Mouse (Mus musculus) adrenal gland, postnatal 36 days (tissue): ENCODE results near the gene Kcnma1. TPM values are rescaled to one million over a fixed set of nuclear protein-coding genes. Genes with fewer than 3 reads are reported as not detected.

ENCODE experiments used
- DNase-seq, 2 experiments: peaks; one replicate each; pipeline ENCODE4 v3.0.0; 2021; ENCODE audit warnings: mixed read lengths in 1 of 2
- total RNA-seq, 2 experiments: library from RNA; stranded (reverse); gene quantifications; 2 replicates each; pipeline ENCODE4 v1.2.3; 2021

The Kcnma1 gene
- total RNA-seq, 2 experiments from 2014 or later, result 46.0 to 72.9 TPM

- no peak for DNase-seq
These were observed 576.8 kb downstream of the Kcnma1 start for GRCm38 (mm10) chr14:23437467-23437866.

DNA sequence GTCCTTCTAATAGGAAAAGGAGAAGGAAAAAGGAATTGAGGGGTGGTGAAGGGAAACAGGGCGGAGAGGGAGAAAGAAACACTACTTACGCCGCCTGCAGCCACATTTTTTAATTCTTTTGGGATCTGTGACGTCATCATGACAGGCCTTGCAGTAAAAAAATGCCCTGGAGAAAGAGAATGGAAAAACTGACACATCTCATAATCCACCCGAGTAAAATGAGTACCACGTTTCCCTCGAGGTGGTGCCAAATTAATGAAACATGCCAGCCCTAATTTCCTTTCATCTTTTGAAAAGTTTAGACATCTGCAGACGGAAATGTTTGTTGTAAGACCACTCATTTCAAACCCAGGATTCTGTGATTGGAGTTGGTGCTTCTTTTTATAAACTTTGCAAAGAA is 578.4 kb downstream of the Kcnma1 start:
- no peak for DNase-seq

- peak in 1 of 2 experiments; percentile 33 for DNase-seq
These were observed 584.3 kb downstream of the Kcnma1 start for GRCm38 (mm10) chr14:23430006-23430405.

DNA sequence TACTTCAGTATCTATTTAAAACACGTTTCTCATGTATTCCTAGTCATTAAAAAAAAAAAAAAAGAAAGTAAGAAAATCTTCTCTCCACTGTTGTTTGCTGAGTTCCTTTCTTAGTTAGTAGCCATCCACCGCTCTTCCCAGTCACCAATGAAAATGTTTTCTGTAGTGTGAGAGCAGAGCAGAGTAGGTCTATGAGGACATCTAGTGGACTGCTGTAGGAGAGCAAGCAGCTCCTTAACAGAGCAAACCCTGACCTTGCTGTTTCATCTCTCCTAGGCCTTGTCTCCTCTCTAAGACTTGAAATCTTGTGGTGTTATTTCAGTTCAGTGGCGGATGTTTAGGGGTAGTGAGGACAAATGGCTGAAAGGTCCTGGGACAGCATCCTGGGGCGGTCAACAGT is 585.2 kb downstream of the Kcnma1 start:
- peak in 1 of 2 experiments; percentile 11 for DNase-seq

DNA sequence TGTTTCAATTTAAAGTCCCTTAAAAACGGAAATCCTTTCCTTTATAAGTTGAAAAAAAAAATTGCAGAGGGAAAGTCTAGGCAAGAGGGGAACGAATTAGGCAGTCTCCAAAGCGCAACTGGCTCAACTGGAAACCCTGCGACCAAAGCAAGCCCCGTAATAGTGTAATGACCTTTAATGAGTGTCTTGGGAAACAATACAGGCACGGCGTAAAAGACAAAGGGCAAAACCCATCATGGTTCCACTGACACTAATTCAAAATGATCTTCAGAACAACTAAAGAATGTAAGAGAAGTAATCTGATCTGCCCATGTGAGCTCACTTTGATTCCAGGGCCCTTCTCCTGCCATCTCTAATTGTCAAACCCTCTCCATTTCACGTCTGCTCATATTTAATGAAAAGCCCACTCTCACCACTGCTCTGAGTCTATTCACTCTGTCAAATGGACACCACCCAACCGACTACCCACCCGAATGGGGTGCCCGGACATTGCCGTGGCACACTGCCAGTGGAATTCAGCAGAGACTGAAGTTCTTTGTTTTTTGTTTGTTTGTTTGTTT is 591.7 kb downstream of the Kcnma1 start:
- no peak for DNase-seq

- DNase-seq, result peak in 1 of 2 experiments; percentile 7
These were observed 595.3 kb downstream of the Kcnma1 start for GRCm38 (mm10) chr14:23418955-23419354.

- no peak for DNase-seq
These were observed 607.2 kb downstream of the Kcnma1 start for GRCm38 (mm10) chr14:23407051-23407450.

DNA sequence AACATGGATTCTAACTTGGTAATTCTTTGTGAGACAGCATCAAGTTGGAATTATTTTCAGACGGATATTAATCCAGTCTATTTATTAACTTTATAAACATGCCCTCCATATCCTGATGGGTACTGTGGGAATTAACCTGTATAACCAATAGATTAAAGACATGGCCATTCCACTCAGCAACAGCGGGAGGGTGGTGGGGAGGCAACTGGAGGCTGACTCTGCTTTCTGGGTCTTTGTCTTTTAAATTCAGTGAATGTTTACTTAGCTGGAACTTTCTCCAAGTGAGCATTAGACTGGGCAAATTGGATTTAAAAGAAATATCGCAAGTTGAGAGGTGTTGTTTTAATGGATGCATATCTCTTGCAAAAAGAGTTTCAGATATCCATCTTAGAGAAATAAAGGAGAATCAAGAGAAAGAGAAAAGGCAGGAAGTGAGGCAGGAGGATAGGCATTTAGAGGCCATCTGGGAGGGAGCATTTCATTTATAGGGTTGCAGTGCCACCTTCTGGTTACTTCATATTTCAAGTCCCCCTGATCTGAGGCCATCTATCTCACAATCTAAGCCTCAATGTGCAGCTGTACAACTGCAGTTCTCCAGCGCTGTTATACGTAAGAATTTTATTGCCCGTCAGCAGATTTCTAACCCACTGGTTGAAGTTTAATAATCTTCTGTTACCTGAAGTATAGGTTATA is 613.4 kb downstream of the Kcnma1 start:
- peak; percentile 20 to 56 for DNase-seq

- DNase-seq, result no peak
These were observed 616.6 kb downstream of the Kcnma1 start for GRCm38 (mm10) chr14:23397642-23398041.

DNA sequence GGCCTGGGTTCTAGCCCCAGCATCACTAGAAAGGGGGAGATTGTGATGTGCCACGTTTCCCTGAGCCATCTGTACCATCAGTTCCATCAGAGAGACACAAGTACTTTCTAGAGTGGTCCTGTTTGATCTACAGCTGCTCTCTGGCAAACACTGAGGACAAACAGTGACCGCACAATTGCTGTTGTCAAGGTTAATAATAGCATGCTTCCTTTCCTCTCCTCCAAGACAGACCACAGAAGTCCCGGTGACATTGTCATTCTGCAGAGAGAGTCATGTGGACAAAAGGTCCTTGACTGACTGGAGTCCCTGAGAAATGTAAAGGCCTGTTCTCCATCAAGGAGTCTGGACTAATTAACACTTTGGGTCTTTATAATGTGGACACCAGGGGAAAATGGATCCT is 622.7 kb downstream of the Kcnma1 start:
- DNase-seq, result peak in 1 of 2 experiments; percentile 3

GRCm38 (mm10) chr14:23390768-23391167 is 623.5 kb downstream of the Kcnma1 start:
- no peak for DNase-seq

GRCm38 (mm10) chr14:23390161-23390560 is 624.1 kb downstream of the Kcnma1 start:
- no peak for DNase-seq

DNA sequence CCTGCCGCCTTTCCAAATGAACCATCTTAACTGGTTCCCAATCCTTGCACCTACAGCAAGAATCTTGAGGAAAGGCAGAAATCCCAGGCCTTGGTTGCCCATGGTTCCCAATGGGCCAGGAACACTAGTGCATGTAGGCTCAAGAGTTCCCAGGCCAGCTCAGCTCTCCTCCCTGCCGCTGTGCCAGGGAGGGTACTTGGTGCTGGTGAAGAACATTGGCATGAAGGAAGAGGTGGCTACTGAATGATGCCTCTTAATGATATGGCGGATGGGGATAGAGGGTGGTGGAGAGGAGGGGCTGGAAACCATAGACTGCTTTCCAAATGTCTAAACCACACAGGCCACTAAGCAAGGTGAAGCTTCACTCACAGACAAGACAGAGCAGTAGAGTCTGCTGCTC is 627.5 kb downstream of the Kcnma1 start:
- no peak for DNase-seq

DNA sequence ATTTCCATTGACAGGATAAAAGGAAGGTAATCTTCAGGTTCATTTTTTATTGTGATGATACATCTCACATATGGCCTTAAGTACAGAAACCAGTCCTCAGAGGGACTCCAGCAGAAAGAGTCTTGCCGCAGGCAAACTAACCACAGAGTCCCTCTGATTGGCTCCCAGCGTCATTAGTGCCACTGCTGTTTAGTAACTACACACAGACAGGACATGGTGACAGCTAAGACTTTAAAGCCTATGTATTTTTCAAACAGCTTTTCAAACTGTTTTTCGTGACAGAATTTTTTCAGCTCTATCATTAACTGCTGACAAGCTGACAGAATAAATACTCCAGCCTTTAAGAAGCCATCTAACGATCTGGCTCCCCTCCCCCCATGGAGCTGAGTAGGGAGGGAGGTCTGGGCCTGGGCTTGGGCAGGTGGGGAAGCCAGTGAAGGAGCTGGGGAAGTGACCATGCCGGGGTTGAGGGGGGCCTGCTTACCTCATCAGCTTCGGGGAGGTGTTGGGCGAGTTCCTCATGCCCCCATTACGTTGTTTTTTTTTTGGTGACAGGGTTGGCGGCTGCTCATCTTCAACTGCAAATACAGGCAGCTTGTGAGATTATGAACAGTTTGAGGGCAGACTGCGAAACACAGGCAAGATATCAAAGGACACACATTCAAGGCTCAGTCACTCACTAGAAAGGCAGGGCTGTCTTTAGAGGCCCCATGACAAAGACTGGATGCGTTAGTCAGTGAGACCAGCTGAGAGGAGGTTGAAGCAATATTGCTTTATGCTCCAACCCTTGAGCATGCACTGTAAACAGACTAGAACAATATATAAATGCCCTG is 628.3 kb downstream of the Kcnma1 start:
- DNase-seq, result no peak

GRCm38 (mm10) chr14:23378351-23379087 is 635.8 kb downstream of the Kcnma1 start:
- DNase-seq, result no peak

DNA sequence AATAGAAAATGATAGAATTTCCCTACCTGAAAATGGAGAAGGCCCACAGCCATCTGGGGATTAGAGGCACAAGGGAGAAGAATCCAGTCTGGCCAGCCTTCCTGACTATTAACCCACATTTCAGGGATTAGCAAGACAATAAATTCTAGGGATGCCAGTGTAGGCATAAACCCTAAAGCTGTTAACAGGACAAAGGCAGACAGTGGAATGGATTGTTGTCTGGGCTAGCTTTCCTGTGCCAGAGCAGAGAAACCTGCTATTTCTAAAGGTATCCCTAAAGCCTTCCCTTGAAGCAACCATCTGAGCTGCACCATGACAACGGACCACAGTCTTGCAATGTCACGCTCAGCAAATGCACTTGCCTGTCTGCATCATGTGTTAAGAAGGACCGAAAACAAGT is 642.3 kb downstream of the Kcnma1 start:
- no peak for DNase-seq

GRCm38 (mm10) chr14:23360491-23360995 is 653.7 kb downstream of the Kcnma1 start:
- no peak for DNase-seq

DNA sequence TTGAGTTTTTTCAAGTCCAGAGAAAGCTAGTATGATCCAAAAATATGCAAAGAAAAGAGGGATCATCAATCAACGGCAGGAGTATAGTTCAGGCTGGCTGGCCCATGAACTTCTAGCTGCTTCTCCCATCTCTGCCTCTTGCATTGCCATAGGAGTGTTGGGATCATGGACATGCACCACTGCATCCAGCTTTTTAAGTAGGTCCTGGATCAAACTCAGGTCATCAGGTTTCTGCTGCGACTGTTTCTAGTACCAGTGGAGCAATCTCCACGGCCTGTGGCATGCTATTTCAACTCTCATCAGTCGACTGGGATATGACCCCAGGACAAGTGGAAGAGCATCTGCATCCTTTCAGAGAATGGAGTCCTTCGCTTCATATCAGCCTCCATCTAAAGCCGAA is 655.5 kb downstream of the Kcnma1 start:
- DNase-seq, result no peak

GRCm38 (mm10) chr14:23357529-23358278 is 656.6 kb downstream of the Kcnma1 start:
- DNase-seq, result no peak

GRCm38 (mm10) chr14:23326786-23327185 is 687.5 kb downstream of the Kcnma1 start:
- DNase-seq, result no peak

DNA sequence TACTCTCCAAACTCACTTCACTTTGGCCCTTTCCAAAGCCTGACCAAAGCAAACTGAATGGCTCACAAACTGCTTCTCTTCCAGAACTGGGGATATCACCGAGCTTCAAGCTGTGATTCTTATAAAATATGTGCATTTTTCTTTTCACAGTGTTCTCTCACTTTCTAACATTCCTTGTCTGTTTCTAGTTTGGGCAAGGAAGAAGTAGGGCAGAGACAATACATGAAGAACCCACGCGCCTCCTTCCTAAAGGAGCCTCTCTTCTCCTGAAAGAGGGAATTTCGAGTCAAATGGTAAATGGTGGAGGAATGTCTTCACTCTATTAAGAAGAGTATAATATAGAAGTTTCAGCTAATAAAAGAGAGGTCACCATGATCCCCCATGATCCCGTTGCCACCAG is 709.0 kb downstream of the Kcnma1 start:
- DNase-seq, result no peak
